Mouse (Mus musculus) CD8-positive naive resting alpha-beta T cell, adult 2 months (primary cell): ENCODE data around the gene Ugt1a5.

Experiments
- DNase-seq, 2 experiments: peaks; one replicate each; pipeline ENCODE4 v3.0.0; 2022; ENCODE audit warnings: low read depth in 2 of 2, low spot score in 2 of 2

Gene Ugt1a5

GRCm38 (mm10) chr1:88195687-88196086, 29.9 kb downstream of the Ugt1a5 start:
- DNase-seq = no peak

DNA sequence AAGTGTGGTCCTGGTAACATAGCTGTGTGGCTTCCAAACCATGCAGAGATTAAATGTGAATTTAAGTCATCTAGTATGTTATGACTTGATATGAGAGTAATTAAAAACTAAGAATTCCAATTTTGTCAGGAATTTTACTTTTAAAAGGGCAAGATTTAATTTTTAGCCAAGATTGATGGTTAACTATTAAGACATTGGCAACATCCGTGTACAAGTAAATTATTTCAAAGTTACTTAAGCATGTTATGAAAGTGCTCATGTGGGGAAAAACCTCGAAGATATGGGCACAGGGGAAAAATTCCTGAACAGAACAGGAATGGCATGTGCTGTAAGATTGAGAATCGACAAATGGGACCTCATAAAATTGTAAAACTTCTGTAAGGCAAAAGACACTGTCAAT, 31.6 kb downstream of the Ugt1a5 start:
- DNase-seq = no peak

GRCm38 (mm10) chr1:88199996-88200395, 34.2 kb downstream of the Ugt1a5 start:
- no peak for DNase-seq

DNA sequence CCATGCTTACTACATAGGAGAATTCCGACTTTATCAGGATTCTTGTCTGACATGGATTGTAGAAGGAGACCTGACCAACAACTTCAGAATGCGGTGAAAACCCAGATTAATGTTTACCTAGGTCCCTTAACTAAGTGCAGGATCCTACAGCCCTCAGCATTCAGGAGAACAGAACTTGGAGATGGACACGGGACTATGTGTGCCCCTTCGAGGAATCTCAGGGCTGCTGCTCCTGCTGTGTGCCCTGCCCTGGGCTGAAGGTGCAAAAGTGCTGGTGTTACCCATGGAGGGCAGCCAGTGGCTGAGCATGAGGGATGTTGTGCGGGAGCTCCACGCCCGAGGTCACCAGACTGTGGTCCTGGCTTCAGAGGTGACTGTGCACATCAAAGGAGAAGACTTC, 34.6 kb downstream of the Ugt1a5 start, which contains the start of gene Ugt1a2:
Ugt1a2 (plus strand) TSS at position 146 of the 400 bp plus-strand sequence.
- no peak for DNase-seq

DNA sequence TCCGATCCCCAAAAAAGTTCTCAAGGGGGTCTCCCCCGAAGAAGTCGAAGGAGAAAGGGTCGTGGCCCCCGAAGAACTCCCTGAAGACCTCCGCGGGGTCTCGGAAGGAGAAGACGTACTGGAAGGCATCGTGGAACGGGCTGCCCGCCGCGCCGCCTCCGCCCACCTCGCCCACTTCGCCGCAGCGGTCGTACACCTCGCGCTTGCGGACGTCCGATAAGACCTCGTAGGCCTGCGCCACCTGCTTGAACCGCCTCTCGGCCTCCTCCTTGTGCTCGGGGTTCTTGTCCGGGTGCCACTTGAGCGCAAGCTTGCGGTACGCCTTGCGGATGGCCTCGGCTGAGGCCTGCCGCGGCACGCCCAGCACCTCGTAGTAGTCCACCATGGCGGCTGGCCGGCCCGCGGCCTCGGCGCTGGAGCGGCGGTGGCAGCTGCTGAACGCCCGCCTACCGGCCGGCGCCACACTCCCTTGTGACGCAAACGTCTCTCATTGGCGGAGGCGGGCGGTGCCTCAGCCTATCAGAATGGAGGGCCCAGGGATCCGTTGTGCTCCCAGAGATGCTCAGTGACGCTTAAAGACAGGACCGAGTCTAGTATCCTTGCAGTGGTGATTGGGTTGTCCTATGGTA, 39.6 kb downstream of the Ugt1a5 start, which contains the start of gene Dnajb3:
Dnajb3 (minus strand) TSS at position 489 of the 629 bp plus-strand sequence.
- no peak for DNase-seq

DNA sequence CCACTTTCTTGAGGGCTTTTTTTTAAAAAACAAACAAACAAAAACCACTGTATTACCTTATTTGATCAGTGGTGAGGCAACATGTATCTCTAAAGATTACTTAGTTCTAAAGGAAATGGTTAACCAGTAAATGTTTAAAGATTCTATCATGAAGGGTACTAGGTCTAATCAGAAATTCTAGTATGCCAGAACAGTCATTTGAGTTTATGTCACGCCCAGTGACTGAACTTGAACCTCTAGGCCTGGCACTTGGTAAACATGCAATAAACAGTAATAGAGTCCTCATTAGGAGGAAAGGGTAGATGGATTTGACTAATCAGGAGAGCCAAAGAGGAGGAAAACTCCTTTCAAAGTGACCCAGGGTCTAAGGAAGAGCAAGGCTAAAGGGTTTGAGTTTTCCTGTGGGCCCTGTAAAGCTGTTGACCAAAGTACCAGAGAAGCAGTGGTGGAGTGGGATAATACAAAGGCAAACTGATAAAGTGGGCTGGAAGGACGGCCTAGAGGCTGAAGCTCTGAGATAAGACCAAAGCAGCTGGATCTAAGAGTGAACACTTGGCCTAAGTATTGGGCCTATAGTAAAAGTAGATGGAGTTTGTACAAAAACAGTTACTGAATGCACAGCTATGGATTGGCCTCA, 41.1 kb downstream of the Ugt1a5 start:
- DNase-seq = no peak

- DNase-seq = peak in 1 of 2 experiments; percentile 0
Observed at GRCm38 (mm10) chr1:88211812-88212211, 46.0 kb downstream of the Ugt1a5 start, which contains the start of gene Ugt1a1. Gene Ugt1a1 (plus strand): TSS chr1:88211959.

DNA sequence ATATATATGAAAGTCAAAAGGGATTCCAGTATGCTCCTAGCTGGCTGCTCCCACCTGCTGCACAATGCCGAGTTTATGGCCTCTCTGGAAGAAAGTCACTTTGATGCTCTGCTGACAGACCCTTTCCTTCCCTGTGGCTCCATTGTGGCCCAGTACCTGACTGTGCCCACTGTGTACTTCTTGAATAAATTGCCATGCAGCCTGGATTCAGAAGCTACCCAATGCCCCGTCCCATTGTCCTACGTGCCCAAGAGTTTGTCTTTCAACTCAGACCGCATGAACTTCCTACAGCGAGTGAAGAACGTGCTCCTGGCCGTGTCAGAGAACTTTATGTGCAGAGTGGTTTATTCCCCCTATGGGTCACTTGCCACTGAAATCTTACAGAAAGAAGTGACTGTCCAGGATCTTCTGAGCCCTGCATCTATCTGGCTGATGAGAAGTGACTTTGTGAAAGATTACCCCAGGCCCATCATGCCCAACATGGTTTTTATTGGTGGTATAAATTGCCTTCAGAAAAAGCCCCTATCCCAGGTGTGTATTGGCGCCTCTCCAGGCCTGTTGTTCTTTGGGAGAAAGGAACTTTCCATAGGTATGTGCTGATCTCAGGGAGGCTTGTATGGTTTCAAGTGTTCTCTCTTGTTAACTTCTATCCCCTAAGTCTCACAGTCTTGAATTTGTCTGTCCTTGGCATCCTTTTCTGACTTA, 46.7 kb downstream of the Ugt1a5 start:
- DNase-seq = no peak

DNA sequence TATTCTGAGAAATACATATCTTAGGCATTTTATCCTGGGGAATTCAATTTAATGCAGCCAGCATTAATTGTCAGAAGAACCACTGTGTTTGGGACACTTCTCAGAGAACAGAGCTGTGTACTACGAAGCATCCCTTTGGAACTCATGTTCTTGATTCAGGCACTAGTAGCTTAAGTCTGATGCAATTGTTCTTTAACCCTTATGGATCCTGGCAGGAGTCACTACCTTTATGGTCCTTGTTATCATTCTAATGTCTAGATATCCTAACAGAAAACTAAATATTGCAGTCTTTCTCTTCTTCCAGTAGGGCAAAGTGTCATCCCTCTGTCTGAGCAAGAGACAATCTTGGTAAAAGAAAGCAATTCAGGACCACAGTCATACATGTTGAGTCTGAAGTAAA, 47.2 kb downstream of the Ugt1a5 start:
- DNase-seq = no peak

GRCm38 (mm10) chr1:88213766-88214461, 48.1 kb downstream of the Ugt1a5 start:
- peak in 1 of 2 experiments; percentile 1 for DNase-seq

DNA sequence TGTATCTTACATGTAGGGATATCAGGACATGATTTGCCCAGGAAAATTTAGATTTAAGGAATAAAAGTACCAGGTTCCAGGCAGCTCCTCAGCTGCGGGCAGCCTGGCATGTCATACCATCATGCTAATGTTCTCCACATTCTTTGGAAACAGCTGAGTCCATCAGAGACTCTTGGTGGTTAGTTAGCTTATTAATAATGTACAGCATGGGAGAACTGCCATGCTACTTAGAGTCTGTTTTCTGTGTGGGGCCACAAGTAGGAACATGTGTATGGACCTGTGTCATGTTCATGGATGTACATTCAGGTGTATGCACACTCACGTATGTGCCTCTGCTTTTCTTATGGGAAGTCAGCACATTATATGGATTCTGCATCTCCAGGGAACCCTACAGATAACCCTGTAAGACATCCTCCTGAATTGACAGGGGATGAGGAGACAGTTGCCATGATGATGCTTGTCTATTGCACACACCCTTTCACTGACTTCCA, 48.7 kb downstream of the Ugt1a5 start:
- no peak for DNase-seq

- DNase-seq = peak in 1 of 2 experiments; percentile 1
Observed at GRCm38 (mm10) chr1:88215466-88216380, 49.9 kb downstream of the Ugt1a5 start.

DNA sequence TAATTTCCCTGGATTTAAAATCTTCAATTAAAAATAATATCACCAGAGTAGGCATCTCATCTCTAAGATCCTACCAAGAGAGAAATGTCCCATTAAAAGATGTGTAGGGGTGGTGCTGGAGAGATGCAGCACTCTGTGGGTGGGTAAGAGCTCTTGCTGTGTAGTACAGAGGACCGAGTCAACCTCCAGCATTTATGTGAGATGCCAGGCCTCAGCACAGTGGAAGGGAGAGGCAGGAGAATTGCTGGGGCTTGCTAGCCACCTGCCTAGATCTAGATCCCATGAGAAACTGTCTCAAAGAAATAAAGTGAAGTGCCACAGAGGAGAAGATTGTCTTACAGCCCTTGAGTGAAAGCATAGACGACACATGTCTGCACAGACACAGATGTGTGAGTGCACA, 50.7 kb downstream of the Ugt1a5 start:
- DNase-seq = no peak

GRCm38 (mm10) chr1:88217144-88217543, 51.3 kb downstream of the Ugt1a5 start:
- no peak for DNase-seq

DNA sequence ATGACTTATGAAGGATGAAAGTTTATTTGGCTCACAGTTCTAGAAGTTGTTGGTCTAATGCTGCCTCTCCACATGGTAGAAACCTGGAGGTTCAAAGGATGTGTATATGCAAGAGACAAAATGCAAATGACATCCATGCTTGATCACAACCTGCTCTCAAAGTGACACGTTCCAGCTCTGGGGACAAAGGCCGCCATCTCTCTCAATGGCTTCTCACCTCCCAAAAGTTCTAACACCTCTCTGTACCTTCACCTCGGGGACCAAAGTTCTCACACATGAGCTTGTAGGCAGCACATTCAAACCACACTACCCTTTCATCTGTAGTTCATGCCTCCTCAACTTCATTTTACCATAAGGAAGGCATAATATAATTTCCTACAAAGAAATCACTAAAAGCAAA, 51.8 kb downstream of the Ugt1a5 start:
- DNase-seq = peak in 1 of 2 experiments; percentile 1

DNA sequence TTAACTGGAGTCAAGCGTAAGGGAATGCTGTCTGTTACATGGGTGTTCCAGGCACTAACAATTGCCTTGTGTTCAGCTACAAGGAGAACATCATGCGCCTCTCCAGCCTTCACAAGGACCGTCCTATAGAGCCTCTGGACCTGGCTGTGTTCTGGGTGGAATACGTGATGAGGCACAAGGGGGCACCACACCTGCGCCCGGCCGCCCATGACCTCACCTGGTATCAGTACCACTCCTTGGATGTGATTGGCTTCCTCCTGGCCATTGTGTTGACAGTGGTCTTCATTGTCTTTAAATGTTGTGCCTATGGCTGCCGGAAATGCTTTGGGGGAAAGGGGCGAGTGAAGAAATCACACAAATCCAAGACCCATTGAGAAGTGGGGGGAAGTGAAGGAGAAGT, 52.2 kb downstream of the Ugt1a5 start:
- peak; percentile 1 to 8 for DNase-seq

DNA sequence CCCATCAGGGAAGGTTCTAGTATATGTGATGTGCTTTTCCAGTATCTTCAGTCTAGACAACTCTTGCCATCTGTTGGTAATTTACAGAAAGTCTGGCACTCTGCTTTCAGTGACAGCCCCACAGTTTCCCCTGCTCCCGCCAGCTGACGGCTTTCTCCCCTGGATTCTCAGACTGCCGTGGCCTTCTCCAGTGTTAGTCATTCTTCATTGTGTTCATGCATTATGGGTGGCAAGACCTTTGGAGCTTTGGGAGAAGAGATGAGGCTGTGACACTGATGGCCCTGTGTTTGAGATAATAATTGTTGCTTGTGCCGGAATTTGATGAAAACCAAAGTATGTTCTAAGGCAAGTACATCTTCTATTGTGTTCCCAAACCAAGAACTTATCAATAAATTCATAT, 52.8 kb downstream of the Ugt1a5 start:
- DNase-seq = peak in 1 of 2 experiments; percentile 1

DNA sequence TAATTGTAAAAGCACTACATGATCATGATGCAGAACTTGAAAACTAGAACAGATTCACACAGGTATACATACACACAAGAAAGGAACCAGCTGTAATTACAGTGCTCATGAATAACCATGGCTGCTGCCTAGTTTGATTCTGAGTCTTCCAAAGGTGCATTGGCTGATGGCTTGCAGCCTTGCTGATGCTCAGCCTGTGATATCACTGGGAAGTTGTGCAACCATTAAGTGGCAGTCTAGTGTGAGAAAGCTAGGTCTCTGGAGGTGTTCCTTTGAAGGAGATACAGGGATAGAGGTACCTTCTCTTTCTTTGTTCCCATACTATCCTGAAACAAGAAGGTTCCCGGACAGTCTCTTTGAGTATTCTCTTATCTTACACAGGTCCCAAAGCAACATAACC, 53.2 kb downstream of the Ugt1a5 start:
- DNase-seq = peak in 1 of 2 experiments; percentile 1

DNA sequence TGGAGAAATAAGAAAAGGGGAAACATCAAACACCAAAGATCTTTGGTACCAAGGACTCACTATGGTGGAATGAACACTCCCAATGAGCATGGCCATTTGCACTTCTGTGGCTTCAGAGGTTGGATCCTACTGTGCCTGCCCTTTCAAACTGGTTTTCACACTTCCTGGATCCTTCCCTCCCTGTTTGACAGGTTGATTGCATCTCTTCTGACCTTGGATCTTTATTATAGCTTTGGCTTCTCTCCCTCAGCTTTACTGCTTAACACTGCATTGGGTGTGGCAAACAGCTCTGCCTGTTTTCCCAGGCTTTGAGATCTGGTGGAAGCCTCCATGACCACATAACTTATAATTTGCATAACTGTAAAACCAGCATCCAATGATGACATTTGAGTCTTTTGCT, 54.5 kb downstream of the Ugt1a5 start:
- peak; percentile 1 to 2 for DNase-seq

DNA sequence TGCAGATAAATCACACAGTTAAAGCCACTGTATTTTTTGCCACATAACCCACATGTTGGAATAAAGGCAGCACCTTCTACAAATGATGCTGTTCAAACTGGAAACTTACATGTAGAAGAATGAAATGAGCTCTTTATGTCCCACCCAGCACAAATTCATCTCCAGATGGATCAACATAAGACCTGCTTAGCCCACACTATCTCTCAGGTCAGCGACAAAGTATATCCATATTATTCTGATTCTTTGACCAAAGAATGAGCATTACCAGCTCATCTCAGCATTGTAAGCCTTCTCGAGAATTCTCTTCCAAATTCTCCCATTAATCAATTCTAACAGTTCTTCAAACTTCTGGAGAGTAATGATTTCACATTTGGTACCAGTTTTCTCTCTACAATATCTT, 56.4 kb downstream of the Ugt1a5 start:
- DNase-seq = no peak
